Mouse (Mus musculus): ENCODE data around the gene Kalrn.

Kalrn gene

GRCm38 (mm10) chr16:34110840-34111625 is 462.3 kb downstream of the Kalrn start:
- 88% methylated on average over 7 of the region's 7 CpGs for WGBS

- WGBS: 94% methylated on average over 6 of the region's 6 CpGs
These were observed 468.9 kb downstream of the Kalrn start for GRCm38 (mm10) chr16:34104427-34104826.

- WGBS: 51% methylated on average over 5 of the region's 5 CpGs
These were observed 470.6 kb downstream of the Kalrn start for GRCm38 (mm10) chr16:34102742-34103141.

- WGBS: 91% methylated on average over 3 of the region's 3 CpGs
These were observed 473.5 kb downstream of the Kalrn start for GRCm38 (mm10) chr16:34099795-34100194.

- 15% methylated on average over 34 of the region's 34 CpGs for WGBS
These were observed 477.7 kb downstream of the Kalrn start for GRCm38 (mm10) chr16:34095548-34096141.

GRCm38 (mm10) chr16:34095093-34095465 is 478.3 kb downstream of the Kalrn start:
- 21% methylated on average over 3 of the region's 3 CpGs for WGBS

- 8% methylated on average over 16 of the region's 16 CpGs for WGBS
These were observed 478.8 kb downstream of the Kalrn start for GRCm38 (mm10) chr16:34094446-34095092.

GRCm38 (mm10) chr16:34093734-34094445 is 479.4 kb downstream of the Kalrn start:
- 19% methylated on average over 14 of the region's 14 CpGs for WGBS

GRCm38 (mm10) chr16:34089528-34090095 is 483.7 kb downstream of the Kalrn start:
- WGBS: 45% methylated on average over 8 of the region's 8 CpGs

GRCm38 (mm10) chr16:34089022-34089421 is 484.3 kb downstream of the Kalrn start:
- 83% methylated on average over 3 of the region's 3 CpGs for WGBS

GRCm38 (mm10) chr16:34088331-34088730 is 485.0 kb downstream of the Kalrn start:
- WGBS: 68% methylated on average over 4 of the region's 4 CpGs

GRCm38 (mm10) chr16:34084135-34084920 is 489.0 kb downstream of the Kalrn start:
- WGBS: 66% methylated on average over 10 of the region's 10 CpGs

GRCm38 (mm10) chr16:34082494-34083469 is 490.6 kb downstream of the Kalrn start:
- 86% methylated on average over 5 of the region's 5 CpGs for whole genome bisulfite sequencing

- 53% methylated on average over 19 of the region's 19 CpGs for WGBS
These were observed 491.5 kb downstream of the Kalrn start for GRCm38 (mm10) chr16:34081683-34082438.

- 58% methylated on average over 6 of the region's 6 CpGs for WGBS
These were observed 492.5 kb downstream of the Kalrn start for GRCm38 (mm10) chr16:34080818-34081217.

GRCm38 (mm10) chr16:34079511-34079910 is 493.8 kb downstream of the Kalrn start:
- 47% methylated on average over 4 of the region's 4 CpGs for WGBS

- 65% methylated on average over 2 of the region's 2 CpGs for WGBS
These were observed 494.6 kb downstream of the Kalrn start for GRCm38 (mm10) chr16:34078732-34079131.

- 48% methylated on average over 3 of the region's 3 CpGs for WGBS
These were observed 497.2 kb downstream of the Kalrn start for GRCm38 (mm10) chr16:34076101-34076500.

GRCm38 (mm10) chr16:34073930-34074329 is 499.4 kb downstream of the Kalrn start:
- WGBS: 95% methylated on average over 4 of the region's 4 CpGs

Measured in cerebral cortex, adult 2 months (tissue).